Mouse (Mus musculus) forebrain, embryonic 15.5 days (tissue): Measurements from ENCODE around the gene Rin1. TPM values are rescaled to one million over a fixed set of nuclear protein-coding genes. Genes with fewer than 3 reads are reported as not detected.
A peak's percentile ranks its signal among the peaks of the same experiment; 100 is the strongest.
"Not testable (repeated sequence)": the region's sequence is repeated elsewhere in the genome, so short reads cannot be mapped to it uniquely, and the experiment has no call there.

Source experiments
- ATAC-seq: fragments of 200-750 bp; cut with Nextera tagmentation; replicated peaks from 2 replicates; pipeline ENCODE4 v1.8.0; 2017; ENCODE audit warnings: mild to moderate bottlenecking, moderate TSS enrichment, moderate library complexity
- H3K27ac ChIP-seq: fragments of 300-500 bp; sonication (generic); replicated peaks from 2 replicates; pipeline ENCODE4 v1.5.1; 2015; ENCODE audit warnings: mild to moderate bottlenecking, inconsistent platforms
- H3K27me3 ChIP-seq: fragments of 300-500 bp; sonication (generic); 2 replicates; pipeline ENCODE4 v1.6.1; 2015; ENCODE audit warnings: inconsistent platforms
- H3K36me3 ChIP-seq: fragments of 300-500 bp; sonication (generic); 2 replicates; pipeline ENCODE4 v1.6.1; 2015; ENCODE audit warnings: mild to moderate bottlenecking, inconsistent platforms
- H3K4me1 ChIP-seq: fragments of 300-500 bp; sonication (generic); 2 replicates; pipeline ENCODE4 v1.6.1; 2015; ENCODE audit warnings: inconsistent platforms
- H3K4me2 ChIP-seq: fragments of 300-500 bp; sonication (generic); replicated peaks from 2 replicates; pipeline ENCODE4 v1.6.1; 2015; ENCODE audit warnings: mild to moderate bottlenecking, inconsistent platforms
- H3K4me3 ChIP-seq: fragments of 300-500 bp; sonication (generic); 2 replicates; pipeline ENCODE4 v1.5.1; 2015; ENCODE audit warnings: mild to moderate bottlenecking, inconsistent platforms
- H3K9ac ChIP-seq: fragments of 300-500 bp; sonication (generic); replicated peaks from 2 replicates; pipeline ENCODE4 v1.6.1; 2015; ENCODE audit warnings: mild to moderate bottlenecking, inconsistent platforms
- H3K9me3 ChIP-seq: fragments of 300-500 bp; sonication (generic); 2 replicates; pipeline ENCODE4 v1.6.1; 2016; ENCODE audit warnings: inconsistent platforms
- WGBS: fragments of 180-500 bp; shearing (Covaris S2); methylation state at CpG from one replicate; pipeline ENCODE4 v1.1.7; 2015; ENCODE audit warnings: mixed read lengths; 5-methylcytosine and 5-hydroxymethylcytosine counted together
- polyA plus RNA-seq: library from polyadenylated mRNA; unstranded; fragments of >200 nt; fragmentation: Nextera tagmentation; extraction: Ambion mirVana; gene quantifications from 2 replicates; pipeline ENCODE4 v1.2.1, GENCODE M21; 2015

The Rin1 gene
- polyA plus RNA-seq, 1 experiment from 2014 or later: 0.97 TPM

DNA sequence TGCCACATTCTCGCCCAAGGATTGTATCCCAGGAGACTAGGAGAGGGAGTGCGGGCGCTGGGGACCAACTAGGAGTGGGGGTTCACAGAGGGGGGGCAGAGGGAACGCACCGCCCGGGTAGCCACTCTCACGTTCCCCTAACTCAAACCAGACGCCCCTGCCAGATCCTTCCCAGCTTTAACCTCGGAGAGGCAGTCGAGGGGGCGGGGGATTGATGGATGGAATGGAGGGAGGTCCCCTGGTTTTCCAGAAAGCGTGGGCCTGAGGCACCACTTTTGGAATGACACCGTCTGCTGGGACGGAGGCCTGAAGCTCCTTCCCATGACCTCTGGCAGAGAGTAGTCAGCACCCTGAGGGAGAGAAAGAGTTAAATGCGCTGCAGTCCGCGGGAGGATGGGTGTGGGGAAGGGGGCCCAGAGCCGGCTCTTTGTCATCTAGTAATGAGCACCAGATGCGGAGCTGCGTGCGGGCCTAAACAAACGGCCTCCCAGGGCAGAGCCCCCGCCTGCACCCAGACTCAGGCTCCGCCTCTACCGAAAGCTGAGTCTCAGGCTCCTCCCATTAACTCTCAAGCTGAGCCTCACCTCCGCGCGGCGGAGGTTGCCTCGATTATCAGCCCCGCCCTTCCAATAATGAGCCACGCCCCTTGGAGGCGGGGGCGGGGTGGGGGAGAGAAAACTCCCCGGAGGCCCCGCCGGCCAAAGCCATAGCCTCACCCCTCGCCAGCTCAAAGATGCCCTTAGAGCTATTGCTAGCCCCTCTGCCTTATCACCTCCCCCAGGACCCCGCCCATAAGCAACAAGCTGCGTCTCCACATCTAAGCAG, 21.5 kb downstream of the Rin1 start:
- peaks cover 42% of the 10 kb centered on the region for H3K4me1 ChIP-seq
- no peaks in the 10 kb centered on the region for H3K9me3 ChIP-seq
- peak overlapping the region; percentile 45 for H3K4me3 ChIP-seq
- H3K36me3 ChIP-seq: no peaks in the 10 kb centered on the region
- under 1% methylated on average over 40 of the region's 40 CpGs for WGBS
- H3K27ac ChIP-seq: peak overlapping the region; percentile 60
- peak overlapping the region; percentile 49 for H3K9ac ChIP-seq
- peaks cover 4% of the 10 kb centered on the region; the same call in 1 of the 2 replicates for H3K27me3 ChIP-seq
- peak overlapping the region; percentile 66 for H3K4me2 ChIP-seq
- ATAC-seq: peak; percentile 79

DNA sequence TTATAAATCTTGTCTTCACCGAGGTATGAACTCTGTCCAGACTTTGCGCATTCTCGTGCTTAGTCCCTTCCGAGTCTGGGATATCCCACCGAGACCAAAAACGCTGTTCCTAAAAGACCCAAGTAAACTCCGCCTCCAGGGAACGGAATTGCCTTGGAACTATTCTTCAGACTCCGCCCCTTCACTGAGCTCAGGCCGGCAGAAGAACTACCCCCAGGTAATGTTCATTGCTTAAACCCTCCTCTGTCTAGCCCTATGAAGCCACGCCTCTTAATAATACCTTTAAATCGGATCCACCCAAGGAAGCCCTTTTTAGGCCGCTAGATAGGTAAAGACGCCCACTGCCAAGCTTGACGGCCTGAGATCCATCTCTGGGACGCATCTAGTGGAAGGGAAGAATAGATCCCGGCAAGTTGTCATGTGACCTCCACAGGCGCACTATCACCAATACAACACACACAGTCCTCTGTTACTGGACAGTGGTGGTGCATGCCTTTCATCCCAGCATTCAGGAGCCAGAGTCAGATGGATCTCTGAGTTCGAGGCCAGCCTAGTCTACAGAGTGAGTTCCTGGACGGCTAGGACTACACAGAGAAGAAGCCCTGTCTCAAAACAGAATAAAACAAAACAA, 22.2 kb downstream of the Rin1 start:
- peaks cover 36% of the 10 kb centered on the region for H3K4me1 ChIP-seq
- H3K27ac ChIP-seq: peak overlapping the region; percentile 60; the same call in 1 of the 2 replicates
- H3K27me3 ChIP-seq: no peaks in the 10 kb centered on the region; the same call in 1 of the 2 replicates
- H3K9me3 ChIP-seq: no peaks in the 10 kb centered on the region
- peak overlapping the region; percentile 45 for H3K4me3 ChIP-seq
- peak overlapping the region; percentile 49 for H3K9ac ChIP-seq
- peak overlapping the region; percentile 66 for H3K4me2 ChIP-seq
- ATAC-seq: peak; percentile 13; the same call in 1 of the 2 replicates
- no peaks in the 10 kb centered on the region for H3K36me3 ChIP-seq
- 2% methylated on average over 20 of the region's 20 CpGs for WGBS

DNA sequence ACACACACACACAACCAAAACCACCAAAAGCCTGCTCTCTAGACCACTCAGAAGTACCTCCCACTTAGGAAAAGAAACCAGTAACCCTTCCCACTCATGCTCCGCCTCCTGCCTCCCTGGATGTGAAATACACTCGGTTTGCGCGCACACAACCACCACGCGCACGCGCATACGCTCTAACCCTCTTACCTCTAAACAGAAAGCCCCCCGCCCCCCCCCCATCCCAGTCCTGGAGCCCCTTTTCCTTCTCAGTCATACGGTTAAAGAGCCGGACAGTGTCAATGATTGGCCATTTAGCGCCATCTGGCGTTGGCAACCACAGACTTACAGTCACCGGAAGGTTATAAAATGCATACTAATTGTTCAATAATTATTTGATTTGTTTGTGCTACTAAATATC, 22.7 kb downstream of the Rin1 start:
- ATAC-seq: no peak; the same call in 1 of the 2 replicates
- WGBS: 1% methylated on average over 15 of the region's 15 CpGs
- peak overlapping the region; percentile 24 for H3K4me3 ChIP-seq

DNA sequence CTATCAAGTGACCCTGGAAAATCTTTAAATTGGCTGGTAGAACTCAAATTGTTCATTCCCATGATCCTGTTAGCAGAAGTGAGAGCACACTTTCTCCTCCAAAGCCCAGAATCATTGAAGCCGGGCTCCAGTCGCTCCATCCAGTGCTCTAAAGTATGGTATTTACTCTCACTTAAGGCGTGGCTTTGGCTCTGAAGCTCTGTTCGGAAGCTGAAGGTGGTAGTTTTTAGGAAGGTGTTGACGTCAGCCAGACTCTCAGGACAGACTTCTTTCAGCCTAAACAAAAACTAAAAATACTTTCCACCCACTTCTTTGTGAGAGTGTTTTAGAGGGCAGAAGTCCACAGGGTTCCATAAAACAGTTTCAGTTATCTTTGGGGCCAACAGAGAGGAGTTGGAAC, 23.2 kb downstream of the Rin1 start:
- Histone ChIP-seq H3K9me3 (no peaks in the 10 kb centered on the region), H3K4me2 (no peak overlapping the region), H3K4me3 (no peak overlapping the region), H3K9ac (no peak overlapping the region), H3K36me3 (no peaks in the 10 kb centered on the region), H3K4me1 (peaks cover 26% of the 10 kb centered on the region), H3K27me3 (no peaks in the 10 kb centered on the region; the same call in 1 of the 2 replicates), H3K27ac (no peak overlapping the region)
- WGBS: 46% methylated on average over 5 of the region's 5 CpGs
- ATAC-seq: no peak

More for the DNA sequence above, 22.7 kb downstream of the Rin1 start:
- no peak overlapping the region for H3K27ac ChIP-seq
- H3K36me3 ChIP-seq: no peaks in the 10 kb centered on the region
- H3K9ac ChIP-seq: no peak overlapping the region
- no peaks in the 10 kb centered on the region; the same call in 1 of the 2 replicates for H3K27me3 ChIP-seq
- H3K4me2 ChIP-seq: peak overlapping the region; percentile 66
- no peaks in the 10 kb centered on the region for H3K9me3 ChIP-seq
- peaks cover 31% of the 10 kb centered on the region for H3K4me1 ChIP-seq

DNA sequence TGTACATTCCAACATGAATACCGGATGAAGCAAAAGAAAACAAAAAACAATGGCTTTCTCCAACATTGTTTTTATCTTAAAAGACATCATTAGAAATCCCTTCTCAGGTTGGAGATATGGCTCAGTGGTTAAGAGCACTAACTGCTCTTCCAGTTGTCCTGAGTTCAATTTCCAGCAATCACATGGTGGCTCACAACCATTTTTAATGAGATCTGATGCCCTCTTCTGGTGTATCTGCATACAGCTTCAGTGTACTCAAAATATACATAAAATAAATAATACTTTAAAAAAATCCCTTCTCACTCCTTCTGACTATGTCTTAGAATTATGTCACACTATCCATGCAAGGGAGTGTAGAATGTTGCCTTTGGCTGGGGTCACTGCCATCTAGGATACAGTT, 29.0 kb downstream of the Rin1 start:
- no peak for ATAC-seq
- Histone ChIP-seq H3K9ac (no peak overlapping the region), H3K4me2 (no peak overlapping the region), H3K4me1 (no peaks in the 10 kb centered on the region), H3K36me3 (no peaks in the 10 kb centered on the region), H3K4me3 (no peak overlapping the region), H3K9me3 (no peaks in the 10 kb centered on the region), H3K27ac (no peak overlapping the region), H3K27me3 (peaks cover 42% of the 10 kb centered on the region)
- 96% methylated on average over 1 of the region's 1 CpGs for WGBS

DNA sequence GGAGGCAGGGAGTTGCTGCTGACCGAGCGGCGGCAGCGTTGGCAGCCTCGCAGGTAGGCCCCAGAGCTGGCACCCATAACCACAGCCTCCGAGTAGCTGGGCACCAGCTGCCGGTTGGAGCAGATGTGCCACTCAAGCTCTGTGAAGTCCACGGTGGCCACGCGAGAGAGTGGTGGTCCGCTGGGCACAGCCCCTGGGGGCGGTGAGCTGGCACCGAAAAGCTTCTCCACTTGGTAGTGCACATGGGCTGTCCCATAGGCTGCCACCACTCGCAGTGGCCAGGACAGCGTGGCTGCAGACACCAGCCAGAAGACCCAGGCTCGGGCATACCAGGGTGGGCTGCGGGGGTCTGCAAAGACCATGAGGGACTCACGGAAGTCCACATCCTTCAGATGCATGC, 31.7 kb downstream of the Rin1 start:
- Histone ChIP-seq H3K27ac (no peak overlapping the region), H3K27me3 (peaks cover 66% of the 10 kb centered on the region), H3K4me1 (peaks cover 15% of the 10 kb centered on the region), H3K9ac (no peak overlapping the region), H3K9me3 (no peaks in the 10 kb centered on the region), H3K4me2 (no peak overlapping the region), H3K36me3 (no peaks in the 10 kb centered on the region), H3K4me3 (no peak overlapping the region)
- 67% methylated on average over 17 of the region's 18 CpGs for WGBS
- no peak for ATAC-seq

DNA sequence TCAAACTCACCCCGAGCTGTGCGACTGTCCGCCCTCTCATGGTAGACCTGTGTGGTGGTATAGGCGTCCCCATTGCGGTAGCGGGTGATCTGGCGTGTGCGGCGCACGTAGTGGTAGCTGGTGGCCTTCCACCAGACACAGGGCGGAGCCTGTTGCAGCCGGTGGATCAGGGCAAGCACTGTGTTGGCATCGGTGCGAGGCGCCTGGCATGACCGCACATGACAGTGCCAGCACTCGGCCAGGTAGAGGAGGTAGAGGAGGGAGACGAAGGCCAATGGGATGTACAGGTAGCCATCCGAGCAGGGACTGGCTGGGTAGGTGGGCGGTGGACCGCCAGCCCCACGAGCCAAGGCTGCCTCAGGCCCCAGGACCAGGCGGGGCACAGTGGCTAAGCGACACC, 32.3 kb downstream of the Rin1 start:
- peaks cover 66% of the 10 kb centered on the region for H3K27me3 ChIP-seq
- no peak overlapping the region for H3K27ac ChIP-seq
- no peaks in the 10 kb centered on the region for H3K9me3 ChIP-seq
- H3K4me3 ChIP-seq: no peak overlapping the region
- H3K9ac ChIP-seq: no peak overlapping the region
- H3K4me1 ChIP-seq: peaks cover 21% of the 10 kb centered on the region
- no peak for ATAC-seq
- WGBS: 76% methylated on average over 24 of the region's 24 CpGs
- H3K36me3 ChIP-seq: no peaks in the 10 kb centered on the region
- no peak overlapping the region for H3K4me2 ChIP-seq

DNA sequence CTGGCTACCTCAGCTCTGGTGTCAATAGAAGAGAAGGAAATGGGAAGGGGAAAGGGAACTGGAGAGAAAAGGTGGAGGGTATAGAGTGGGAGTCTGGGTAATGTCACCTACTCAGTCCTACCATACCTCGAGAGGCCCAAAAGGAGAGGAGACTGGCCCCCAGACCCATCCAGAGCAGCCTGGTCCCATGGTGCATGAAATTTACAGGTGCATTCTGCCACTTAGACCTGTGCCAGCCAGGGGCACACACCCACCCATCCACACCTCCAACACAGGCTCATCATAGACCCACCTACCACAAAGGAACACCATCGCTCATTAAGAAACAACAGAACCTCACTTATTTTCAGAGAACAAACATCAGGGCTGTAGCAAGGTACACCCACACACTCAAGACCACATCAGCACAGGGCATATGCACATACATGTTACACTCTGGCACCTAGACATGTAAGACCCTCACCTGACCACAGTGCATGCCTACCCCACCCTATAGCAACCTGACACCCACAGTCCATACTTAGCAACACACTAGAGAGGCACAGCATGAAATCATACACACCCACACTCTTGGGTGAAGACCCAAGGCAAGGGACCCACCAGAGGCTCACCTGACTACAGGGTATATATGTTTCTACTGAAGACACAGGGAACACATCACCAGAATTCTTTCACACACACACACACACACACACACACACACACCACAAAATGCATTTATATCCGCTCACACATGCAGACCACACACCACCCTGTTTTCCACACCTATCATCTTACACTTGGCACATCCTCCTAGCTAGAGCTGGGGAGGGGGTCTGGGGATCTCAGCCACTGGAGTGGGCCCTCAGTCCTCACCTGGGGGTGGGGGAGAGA, 33.9 kb downstream of the Rin1 start:
- Histone ChIP-seq H3K4me3 (peak overlapping the region; percentile 64), H3K36me3 (no peaks in the 10 kb centered on the region), H3K27ac (no peak overlapping the region), H3K27me3 (peaks cover 66% of the 10 kb centered on the region), H3K9ac (peak overlapping the region; percentile 66; the same call in 1 of the 2 replicates), H3K4me2 (peak overlapping the region; percentile 93), H3K4me1 (peaks cover 30% of the 10 kb centered on the region), H3K9me3 (no peaks in the 10 kb centered on the region)
- ATAC-seq: no peak
- 63% methylated on average over 3 of the region's 3 CpGs for WGBS

DNA sequence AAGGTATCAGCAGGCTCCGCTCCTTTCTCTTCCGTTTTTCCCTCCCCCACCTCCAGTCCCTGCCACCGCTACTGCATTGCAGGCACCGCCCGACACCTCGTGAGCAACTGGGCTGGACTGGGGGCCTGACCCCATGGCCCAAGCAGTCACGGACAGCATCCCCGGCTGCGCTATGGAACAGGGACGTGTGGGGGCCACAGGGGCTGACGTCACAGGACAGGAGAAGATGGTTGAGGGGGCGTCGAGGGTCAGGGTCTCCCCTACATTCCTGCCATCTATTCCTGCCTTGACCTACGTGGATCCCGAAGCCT, 34.5 kb downstream of the Rin1 start:
- no peaks in the 10 kb centered on the region; the same call in 1 of the 2 replicates for H3K36me3 ChIP-seq
- H3K9ac ChIP-seq: peak overlapping the region; percentile 66
- H3K9me3 ChIP-seq: no peaks in the 10 kb centered on the region
- 3% methylated on average over 15 of the region's 15 CpGs for WGBS
- peaks cover 66% of the 10 kb centered on the region for H3K27me3 ChIP-seq
- no peak for ATAC-seq
- H3K27ac ChIP-seq: no peak overlapping the region
- H3K4me2 ChIP-seq: peak overlapping the region; percentile 93
- H3K4me3 ChIP-seq: peak overlapping the region; percentile 64
- peaks cover 34% of the 10 kb centered on the region for H3K4me1 ChIP-seq

DNA sequence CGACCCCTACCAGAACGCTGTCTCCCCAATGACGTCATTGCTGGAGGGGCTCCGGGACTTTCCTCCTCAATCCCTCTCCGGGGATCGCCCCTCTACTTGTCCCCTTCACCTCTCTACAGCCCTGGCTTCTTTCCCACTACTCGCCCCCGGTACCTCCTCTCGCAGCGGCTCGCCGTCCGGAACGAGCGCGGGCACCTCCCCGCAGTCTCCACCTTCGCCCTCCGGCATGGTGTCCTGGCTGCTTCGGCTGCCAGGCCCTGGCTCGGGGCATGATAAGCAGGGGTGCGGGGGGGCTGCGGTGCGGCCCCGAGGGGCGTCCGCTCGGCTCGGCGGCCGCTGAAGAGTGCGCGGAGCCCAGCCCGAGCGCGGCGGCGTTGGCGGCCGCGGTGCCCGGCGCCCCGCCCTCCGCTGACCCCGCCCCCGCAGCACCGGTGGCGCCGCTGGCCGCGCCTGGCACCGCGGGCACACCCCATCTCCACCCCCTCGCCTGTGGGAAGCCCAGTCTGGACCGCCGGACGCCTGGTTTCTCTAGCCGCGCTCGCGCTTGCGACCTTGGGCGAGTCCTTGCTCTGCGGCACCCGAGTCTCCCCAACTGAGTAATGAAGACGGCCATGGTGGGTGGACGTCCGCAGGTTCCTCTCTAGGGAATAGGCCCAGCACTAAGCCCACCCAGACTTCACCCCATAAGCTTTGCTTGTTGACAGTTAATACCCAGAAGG, 35.0 kb downstream of the Rin1 start, which contains the start of gene Tmem151a:
Gene Tmem151a, minus strand, starts transcription at position 387 of the 719 bp plus-strand sequence.
- WGBS: under 1% methylated on average over 60 of the region's 69 CpGs
- no peaks in the 10 kb centered on the region for H3K9me3 ChIP-seq
- no peak for ATAC-seq
- peaks cover 63% of the 10 kb centered on the region for H3K27me3 ChIP-seq
- H3K4me2 ChIP-seq: peak within 1 kb of the TSS; percentile 93
- H3K36me3 ChIP-seq: peaks cover under 1% of the 10 kb centered on the region; the same call in 1 of the 2 replicates
- H3K4me3 ChIP-seq: peak within 1 kb of the TSS; percentile 64
- H3K9ac ChIP-seq: peak within 1 kb of the TSS; percentile 66
- H3K27ac ChIP-seq: no peak within 1 kb of the TSS
- peaks cover 34% of the 10 kb centered on the region for H3K4me1 ChIP-seq

DNA sequence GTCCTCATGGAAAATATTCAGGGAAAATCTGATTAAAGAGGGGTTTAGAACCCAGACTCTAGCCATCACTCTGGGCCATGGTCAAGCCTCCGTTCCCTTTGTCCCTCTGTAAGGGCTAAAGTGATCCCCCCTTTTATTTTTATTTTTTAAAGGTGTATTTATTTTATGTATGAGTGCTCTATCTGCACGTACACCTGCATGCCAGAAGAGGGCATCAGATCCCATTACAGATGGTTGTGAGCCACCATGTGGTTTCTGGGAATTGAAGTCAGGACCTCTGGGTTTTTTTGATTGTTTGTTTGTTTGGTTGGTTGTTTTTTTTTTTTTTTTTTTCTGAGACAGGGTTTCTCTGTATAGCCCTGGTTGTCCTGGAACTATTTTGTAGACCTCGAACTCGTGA, 36.3 kb downstream of the Rin1 start:
- not testable (repeated sequence) for H3K4me3 ChIP-seq, H3K4me2 ChIP-seq, H3K9me3 ChIP-seq, H3K27ac ChIP-seq, ATAC-seq, H3K9ac ChIP-seq
- Histone ChIP-seq H3K4me1 (peaks cover 34% of the 10 kb centered on the region), H3K36me3 (peaks cover 11% of the 10 kb centered on the region), H3K27me3 (peaks cover 51% of the 10 kb centered on the region)
- WGBS: 55% methylated on average over 4 of the region's 4 CpGs
